Mouse (Mus musculus): ENCODE measurements around the gene Cd300ld3.
A peak's percentile ranks its signal among the peaks of the same experiment; 100 is the strongest.

Cd300ld3 gene

DNA sequence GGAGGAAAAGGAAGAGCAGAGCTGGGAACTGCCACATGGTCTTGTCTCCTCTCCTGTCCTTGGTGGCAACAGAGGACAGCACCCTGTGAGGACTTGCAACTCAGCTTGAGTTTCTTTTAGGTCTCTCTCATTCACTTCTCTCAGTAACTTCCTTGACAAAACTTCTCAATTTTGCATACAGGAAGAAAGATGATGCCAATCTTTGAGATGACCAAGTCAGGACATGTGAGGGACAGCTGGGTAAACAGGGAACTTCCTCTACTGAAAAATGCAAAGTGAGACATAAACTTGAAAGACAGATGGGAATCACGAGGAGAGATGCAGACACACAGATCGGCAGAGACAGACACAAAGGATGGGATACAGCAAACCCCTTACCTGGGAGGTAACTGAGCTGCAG is at the start of gene Cd300ld3:
Gene Cd300ld3, minus strand, starts transcription at position 151 of the 400 bp plus-strand sequence.
- no peak for DNase-seq (ENCODE audit: low spot score in 2 of 2)

DNA sequence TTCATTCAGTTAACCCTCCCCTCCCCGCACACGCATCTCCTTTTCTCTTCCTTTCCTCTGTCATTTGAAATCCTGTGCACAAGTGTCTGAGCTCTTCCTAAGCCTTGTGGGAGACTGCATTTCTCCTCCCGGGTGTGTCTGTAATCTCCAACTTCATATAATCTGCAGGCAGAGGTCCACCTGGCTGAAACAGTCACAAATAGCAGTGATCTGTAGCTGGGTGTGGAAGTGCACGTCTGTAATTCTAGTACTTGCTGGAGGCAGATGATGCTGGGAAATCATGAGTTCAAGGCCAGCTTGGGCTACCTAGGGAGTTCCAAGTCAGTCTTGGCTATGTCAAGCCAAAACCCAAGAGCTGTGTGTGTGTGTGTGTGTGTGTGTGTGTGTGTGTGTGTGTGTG is 43.9 kb upstream of the Cd300ld3 start:
- DNase-seq (ENCODE audit: low spot score in 2 of 2): no peak

DNA sequence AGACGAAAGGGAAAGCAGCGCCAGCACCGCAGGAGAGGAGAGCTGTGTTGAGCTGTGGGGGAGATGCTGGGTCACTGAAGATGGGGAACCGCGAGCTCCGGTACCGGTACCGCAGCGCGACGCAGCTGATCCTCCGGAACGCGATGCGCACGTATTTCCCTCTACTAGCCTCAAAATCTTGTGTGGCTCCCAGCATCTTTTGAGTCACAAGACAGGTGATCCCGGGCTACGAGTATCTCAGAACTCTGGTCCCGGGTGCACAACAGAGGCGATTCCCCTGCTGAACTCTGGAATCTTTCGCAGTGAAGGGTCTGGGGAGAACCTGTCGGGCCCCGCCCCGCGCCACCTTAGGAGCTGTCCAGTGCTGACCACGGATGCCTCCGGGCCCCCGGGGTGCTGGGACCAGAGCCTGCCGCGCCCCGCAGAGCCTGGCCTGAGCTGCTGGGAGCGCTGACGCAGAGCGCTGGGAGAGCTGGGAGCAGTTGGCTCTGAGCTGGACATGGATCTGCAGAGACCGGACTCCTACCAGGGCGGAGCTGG is 43.2 kb upstream of the Cd300ld3 start, which contains the start of gene Rab37:
Gene Rab37, plus strand, starts transcription at position 70 of the 540 bp plus-strand sequence.
- DNase-seq (ENCODE audit: low spot score in 2 of 2): no peak

DNA sequence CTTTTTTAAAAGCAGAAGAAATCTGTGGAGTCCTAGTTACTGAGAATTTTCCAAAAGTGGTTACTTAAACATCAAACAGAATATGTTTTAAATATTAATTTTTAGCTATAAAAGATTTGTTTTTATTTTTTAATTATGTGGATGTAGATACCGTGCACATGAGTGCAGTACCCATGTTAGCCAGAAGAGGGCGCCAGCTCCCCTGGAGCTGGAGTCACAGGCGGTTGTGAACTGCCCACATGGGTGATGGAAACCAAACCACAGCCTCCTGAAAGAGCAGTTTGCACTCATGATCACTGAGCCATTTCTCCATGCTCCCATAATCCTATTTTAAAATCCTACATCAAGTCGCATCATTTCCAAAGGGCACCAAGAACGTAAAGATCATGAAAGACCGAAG is 41.6 kb upstream of the Cd300ld3 start:
- no peak for DNase-seq (ENCODE audit: low spot score in 2 of 2)

DNA sequence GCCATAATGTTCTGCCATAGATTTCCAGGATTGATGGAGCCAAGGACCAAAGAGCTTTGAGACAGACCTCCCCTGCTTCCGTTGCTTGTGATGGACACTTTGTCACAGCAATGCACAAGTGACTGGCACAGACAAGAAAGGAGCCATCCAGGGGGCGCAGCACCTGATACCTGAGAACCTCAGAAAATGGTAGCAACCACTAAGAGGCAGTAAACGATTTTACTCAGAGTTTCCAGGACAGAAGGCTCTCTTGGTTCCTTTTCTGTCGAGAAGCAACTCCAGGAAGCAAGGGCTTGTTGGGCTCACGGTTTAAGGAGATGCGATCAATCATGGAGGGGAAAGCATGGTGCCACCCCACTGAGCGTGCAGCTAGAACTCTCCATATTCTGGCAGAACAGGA is 38.0 kb upstream of the Cd300ld3 start:
- DNase-seq (ENCODE audit: low spot score in 2 of 2): no peak

DNA sequence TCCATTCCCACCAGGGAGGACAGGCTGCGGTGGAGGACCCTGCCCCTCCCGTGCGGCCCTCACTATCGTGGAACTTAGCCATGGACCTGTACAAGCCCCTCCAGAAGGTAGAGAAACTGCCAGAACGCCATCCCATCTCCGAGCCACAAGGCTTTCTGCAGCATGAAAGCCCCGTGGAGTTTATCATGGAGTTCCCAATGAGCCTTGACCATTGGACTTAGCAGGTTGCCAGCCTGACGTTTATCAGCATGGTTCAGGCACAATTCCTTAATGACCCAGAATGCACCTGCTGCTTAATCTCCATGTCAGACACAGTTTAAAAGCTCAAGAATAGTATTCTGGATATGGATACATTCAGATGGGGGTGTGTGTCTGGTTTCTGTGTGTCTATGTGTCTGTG is 36.9 kb upstream of the Cd300ld3 start:
- no peak for DNase-seq (ENCODE audit: low spot score in 2 of 2)

DNA sequence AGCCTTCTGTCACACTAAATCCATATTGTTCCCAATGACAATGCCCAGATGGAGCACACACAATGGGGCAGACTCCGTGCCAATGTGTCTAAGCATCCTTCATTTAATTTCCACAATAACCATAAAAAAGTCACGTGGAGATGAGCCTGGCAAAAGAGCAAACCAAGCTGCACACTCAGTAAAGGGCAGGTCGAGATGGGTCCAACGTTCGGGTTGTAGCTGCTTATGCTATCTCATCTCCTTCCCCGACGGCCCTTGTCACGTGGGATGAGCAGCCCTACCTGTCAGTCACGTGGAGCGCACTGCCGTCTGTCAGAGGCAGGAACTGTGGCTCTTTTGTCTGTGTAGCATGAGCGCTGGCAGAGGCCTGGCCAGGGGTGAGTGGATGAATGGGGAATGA is 36.4 kb upstream of the Cd300ld3 start:
- no peak for DNase-seq (ENCODE audit: low spot score in 2 of 2)

DNA sequence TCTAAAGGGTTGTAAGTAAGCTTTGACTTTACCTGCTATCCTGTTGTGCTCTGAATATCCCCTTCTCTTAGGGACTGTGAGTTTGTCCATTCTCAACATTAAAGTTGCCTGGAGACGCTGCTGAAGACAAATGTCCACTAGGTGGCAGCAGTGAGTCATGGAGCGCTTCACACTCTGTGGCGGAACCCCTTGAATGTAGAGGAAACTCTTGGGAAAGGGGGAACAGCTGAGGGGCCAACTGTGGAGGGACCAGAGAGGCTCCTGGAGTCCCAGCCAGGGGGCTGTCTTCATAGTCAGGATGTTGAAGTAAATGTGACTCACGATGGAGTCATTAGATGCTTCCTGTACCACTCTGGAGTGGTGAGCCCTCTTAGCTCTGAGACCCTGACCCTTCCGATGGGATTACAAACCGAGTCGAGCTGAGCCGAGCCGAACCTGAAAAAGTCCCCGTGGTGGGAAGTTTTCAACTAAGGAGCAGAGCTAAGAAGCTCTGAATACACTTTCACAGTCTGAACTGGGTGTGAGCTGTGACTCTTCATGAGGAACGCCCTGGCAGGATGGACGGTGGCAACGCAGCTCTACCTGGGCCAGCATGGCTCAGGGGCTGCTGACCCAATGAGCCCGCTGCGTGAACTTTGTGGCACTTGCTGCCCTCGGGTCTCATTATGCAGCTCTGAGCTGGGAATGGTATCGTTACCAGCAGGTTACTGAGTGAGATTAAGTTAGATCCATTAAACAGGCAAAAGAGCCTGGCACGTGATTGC is 35.3 kb upstream of the Cd300ld3 start:
- DNase-seq (ENCODE audit: low spot score in 2 of 2): peak; percentile 48 to 65

DNA sequence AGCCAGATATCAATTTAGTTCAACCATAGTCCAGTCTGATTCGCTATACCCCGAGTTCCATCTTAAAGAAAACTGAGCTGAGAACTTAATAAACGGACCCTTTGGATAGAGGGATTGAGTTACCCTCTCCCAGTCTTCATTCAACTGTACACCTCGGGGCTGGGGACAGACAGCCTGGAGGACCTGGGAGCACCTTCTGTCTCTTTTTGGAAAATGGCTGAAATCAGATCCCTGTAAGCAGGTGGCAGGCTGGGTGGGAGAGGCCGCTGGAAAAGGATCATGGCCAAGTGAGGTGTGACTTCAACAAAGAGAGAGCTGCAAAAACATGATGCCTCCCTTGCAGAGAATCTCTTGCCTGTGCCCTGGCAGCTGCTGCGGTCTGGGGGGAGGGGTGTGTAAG is 34.0 kb upstream of the Cd300ld3 start:
- no peak for DNase-seq (ENCODE audit: low spot score in 2 of 2)

DNA sequence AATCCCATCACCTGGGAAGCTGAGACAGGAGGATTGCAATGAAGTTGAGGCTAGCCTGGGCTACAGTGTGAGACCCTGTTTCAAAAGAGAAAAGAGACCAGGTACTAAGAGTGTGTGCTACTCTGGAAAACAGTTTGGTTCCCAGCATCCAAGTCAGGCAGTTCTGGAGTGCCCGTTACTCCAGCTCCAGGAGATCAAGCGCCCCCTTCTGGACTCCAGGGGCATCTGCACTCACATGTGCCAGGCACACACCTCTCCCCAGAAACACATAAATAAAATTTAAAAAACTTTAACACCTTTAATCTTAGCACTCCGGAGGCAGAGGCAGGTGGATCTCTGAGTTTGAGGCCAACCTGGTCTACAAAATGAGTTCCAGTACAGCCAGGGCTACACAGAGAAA is 33.2 kb upstream of the Cd300ld3 start:
- DNase-seq (ENCODE audit: low spot score in 2 of 2): no peak

DNA sequence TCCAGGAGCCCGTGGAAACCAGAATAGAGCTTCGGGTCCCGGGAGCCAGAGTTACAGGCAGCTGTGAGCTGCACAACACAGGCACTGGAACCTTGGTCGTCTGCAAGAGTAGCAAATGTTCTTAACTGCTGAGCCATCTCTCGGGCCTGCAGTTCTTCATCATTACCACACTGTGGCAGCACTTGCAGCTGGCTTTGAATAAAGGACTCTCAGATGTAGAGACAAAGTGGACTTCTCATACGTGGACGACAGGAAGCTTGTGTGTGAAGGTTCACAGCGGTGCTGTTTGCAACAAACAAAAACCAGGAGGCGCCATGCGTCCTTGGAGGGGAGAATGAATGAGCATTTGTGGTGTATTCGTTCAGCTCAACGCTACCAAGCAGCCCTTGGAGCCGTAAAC is 32.7 kb upstream of the Cd300ld3 start:
- peak; percentile 33 to 40 for DNase-seq (ENCODE audit: low spot score in 2 of 2)

DNA sequence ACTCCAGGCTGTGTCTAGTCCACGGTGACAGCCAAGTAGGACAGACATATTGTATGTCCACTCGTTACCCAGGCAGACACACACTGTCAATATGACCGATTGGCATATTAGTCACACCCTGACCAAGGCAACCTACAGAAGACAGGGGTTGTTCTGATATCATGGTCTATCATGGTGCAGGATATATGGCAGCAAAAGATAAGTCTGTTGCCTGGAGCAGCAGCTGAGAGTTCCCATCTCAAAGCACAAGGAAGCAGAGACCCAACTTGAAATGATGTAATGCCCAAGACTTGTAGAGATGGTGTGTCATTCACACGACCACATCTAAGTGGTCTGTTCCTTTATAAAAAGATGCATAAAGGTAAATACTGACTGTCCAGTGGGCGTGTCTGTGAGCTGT is 30.5 kb upstream of the Cd300ld3 start:
- no peak for DNase-seq (ENCODE audit: low spot score in 2 of 2)

DNA sequence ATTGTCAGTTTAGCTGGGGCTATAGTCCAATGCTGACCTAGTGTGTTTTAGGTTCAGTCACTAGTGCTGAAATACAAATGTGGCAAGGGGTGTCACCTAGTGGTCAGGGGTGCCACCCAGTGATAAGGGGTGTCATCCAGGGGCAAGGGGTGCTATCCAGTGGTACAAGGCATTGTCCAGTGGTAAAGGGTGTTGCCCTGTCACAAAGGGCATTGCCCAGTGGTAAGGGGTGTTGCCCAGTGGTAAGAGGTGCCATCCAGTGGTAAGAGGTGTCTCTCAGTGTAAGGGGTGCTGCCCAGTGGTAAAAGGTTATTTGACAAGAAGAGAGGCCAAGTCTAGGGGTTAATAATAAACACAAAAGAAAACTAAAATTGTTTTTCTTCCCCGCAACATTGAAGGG is 29.2 kb upstream of the Cd300ld3 start:
- DNase-seq (ENCODE audit: low spot score in 2 of 2): no peak

DNA sequence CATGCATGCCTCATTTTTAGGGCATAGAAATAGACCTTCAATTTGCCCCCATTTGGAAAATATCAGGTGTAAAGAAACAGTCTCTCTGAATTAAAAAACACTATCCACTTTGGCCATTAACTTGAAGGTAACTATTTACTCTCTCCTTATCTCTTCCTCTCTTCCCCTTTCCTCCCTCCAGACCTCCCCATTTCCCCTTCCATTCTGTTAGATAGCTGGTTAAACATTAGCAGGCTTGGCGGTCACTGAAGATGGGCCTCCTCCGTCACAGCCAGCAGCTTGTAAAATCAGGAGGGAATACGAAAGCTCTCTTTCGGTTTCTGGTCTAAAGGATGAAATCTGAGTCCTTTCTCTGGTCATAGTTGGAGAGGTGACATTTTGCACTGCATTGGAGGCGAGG is 27.6 kb upstream of the Cd300ld3 start:
- DNase-seq (ENCODE audit: low spot score in 2 of 2): no peak

DNA sequence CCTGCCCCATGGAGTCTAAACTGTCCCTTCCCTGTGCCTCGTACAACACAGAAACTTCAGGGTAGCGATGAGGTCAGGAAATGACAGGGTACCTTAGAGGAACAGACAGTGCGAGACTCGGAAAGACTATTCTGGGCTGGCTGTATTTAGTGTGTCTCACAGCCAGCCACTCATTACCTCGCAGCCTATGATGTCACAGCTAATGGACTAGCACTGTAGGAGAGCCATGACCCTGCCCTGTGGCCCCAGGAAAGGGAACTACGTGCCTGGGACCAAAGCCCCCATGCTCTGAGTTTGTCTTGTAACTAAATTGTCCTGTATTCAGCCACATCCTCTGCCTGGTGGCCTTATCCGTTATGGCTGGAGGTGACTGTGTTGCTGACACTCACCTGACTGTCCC is 27.2 kb upstream of the Cd300ld3 start:
- no peak for DNase-seq (ENCODE audit: low spot score in 2 of 2)

DNA sequence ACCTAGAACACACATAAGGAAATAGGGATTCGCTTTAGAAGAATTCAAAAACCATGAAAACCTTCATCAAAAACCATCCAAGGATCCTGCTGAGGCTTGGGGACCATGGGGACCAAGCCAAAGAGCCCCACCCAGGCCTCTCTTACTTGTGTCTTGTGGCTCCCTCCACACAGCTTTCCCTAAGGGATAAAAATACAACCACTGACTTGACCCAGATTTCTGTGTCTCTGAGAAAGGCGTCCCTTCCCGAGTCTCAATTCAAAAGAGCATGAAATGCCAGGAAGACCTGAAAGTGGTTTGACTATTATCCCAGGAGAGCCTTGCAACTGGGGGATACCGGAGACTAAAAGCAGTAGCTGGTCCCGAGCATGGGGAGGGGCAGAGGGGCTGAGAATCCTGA is 24.8 kb upstream of the Cd300ld3 start:
- DNase-seq (ENCODE audit: low spot score in 2 of 2): no peak

DNA sequence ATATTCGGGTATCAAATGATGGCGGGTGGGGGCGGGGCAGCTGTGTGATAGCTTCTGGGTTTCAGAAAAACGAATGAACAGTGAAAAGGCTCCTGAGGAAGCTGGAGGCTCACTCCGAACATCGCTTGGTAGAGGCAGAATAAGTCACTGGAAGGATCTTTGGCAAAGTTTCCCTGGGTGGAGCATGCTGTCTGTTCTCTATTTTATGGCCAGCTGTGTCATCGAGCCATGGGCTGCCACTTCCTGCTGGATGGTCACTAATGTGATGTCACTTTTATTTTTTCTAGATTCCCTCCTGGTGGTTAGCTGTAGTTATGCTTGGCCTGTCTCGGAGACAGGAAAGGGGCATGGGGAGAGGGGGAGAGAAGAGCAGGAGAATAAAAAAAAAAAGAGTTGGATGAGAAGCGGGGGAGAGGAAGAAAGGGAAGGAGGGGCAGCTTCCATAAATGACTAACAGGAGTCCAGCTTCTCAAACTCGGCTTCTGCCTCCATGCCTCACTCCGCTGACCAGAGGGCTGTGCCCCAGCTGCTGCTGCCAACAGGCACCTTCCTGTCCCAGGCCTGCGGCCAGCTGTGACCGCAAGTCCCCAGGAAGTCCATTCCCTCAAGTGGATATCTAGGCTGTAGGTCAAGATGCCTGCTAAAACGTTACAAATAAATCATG is 23.6 kb upstream of the Cd300ld3 start:
- no peak for DNase-seq (ENCODE audit: low spot score in 2 of 2)

DNA sequence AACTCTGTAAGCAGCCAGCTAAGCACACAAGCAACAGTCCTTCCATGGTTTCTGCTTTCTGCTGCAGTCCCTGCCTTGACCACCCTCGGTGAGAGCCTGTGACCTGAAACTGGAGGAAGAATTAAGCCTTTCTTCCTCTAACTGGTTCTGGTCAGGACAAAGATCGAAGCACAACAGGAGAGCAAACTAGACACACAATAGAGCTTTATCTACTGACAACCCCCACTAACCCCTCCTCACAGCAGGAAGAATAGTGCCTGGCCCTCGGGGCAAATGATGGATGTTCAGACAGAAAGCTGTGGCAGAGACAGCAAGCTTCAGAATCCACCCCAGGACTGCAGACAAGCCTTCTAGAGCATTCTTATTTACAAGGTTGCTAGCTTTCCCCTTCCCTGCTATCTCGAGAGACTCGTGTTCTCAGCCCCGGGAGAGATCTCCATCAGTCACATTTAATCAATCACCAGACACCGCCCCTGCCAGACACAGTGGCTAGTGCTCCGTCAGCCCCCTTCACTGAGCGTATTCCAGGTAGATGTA is 22.9 kb upstream of the Cd300ld3 start:
- no peak for DNase-seq (ENCODE audit: low spot score in 2 of 2)

DNA sequence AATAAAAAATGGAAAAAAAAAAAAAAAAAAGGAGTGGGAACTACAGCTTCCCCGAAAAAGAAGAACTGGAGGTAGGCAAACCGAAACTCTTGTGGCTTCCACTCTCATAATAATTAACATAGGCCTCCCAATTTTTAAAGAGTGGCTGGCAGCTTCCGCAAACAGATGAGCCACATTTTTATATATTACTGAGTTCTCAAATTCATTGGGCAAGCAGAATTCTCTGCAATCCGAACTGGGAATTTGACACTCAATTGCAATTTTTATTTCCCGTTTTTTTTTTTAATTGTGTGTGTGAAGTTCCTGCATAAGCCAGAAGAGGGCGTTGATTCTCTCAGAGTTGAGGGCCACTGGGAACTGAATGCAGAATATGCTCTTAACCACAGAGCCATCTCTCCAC is 18.6 kb upstream of the Cd300ld3 start:
- DNase-seq (ENCODE audit: low spot score in 2 of 2): no peak

DNA sequence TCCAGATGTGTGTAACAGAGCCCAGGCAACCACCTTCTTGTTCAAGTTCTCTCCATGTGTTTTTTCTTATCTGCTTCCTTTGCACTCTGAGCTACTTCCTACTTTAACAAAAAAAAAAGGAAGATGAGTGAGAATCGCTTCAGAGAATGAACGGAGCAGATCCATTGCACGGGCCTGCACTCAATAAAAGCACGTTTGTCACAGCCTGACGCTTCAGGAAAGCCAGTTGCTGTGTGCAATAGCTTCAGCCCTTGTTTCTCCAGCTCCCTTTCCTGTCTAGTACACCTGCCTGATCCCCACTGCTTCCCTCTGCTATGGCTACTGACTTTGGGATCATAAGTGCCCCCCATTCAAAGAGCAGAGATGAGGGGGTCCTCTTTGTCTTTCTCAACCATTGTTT is 13.9 kb upstream of the Cd300ld3 start, which contains the start of gene Cd300e:
Gene Cd300e, minus strand, starts transcription at position 101 of the 400 bp plus-strand sequence.
- no peak for DNase-seq (ENCODE audit: low spot score in 2 of 2)

DNA sequence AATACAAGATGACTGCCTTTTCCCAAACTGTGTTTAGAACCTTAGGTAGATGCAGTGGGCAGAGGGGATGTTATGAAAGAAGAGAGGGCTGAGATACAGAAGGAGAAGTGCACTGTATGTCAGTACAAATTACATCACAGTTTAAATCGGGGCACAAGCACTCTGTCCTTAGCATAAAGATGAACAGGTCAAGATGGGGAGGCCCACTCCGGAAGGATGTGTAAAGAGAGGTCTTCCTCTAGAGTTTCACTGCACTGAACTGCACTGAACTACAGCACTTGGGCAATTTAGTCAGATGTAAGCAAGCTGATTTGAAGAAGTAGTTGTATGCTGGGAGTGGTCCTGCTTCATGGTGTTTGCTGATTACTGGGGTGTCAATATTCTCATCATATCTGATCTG is 11.6 kb upstream of the Cd300ld3 start:
- no peak for DNase-seq (ENCODE audit: low spot score in 2 of 2)

DNA sequence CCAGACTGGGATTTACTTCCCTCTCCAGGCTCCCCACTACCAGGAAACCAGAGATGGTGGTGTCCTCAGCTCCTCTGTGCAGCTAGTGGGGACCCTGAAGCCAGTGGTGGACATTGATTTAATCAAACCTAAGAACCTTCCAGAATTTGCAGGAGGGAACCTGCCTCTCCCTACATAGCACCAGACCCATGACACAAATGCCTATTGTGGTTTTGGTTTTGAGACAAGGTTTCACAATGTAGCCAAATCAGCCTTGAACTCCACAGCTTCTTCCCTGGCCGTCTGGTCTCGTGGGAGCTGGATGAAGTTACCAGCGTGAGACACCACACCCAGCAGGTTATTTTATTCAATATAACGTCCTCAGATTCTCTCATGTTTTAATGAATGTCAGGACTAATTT is 10.5 kb upstream of the Cd300ld3 start:
- DNase-seq (ENCODE audit: low spot score in 2 of 2): no peak

DNA sequence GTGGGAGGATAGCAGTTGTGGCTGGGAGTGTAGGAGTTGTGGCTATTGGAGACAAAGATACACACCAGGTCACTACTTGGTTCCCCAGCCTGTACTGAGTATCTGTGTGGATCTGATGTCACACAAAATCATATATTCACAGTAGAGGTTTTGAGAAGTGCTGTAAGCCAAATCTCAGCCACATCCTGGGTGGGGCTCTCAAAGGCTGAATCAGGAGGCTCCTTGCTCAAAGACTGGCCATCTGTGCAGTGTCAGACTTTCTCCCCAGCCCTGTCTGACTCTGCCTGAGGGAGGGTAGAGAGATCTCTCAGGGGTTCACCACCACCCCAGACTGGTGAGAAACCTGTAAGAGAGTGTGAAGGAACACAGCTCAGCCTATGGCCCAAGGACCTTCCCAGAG is 6.3 kb upstream of the Cd300ld3 start:
- no peak for DNase-seq (ENCODE audit: low spot score in 2 of 2)

Measured in frontal cortex, postnatal 25 days (tissue).